ENCODE assay signal across 26 mouse cellular contexts in genomic region chr7:111395111-111395510, GRCm38 (mm10).
A peak's percentile ranks its signal among the peaks of the same experiment; 100 is the strongest.
DNase-seq lines count a peak whose midpoint lies in the region; ATAC-seq and TF ChIP-seq lines count a peak whose summit lies in the region.
"Had no signal": no experiment of that assay in that cellular context is flagged by ENCODE, and none has a peak within 500 bp of the region (broad histone marks: within the 10 kb centered on the region; RNA-seq: fewer than 3 reads in every experiment).

No protein-coding gene starts in this region.

- H3K9me3 ChIP-seq in midbrain, embryonic 13.5 days = no peaks in the 10 kb centered on the region
- no peaks in the 10 kb centered on the region for H3K9me3 ChIP-seq in midbrain, embryonic 15.5 days
- no peaks in the 10 kb centered on the region for H3K9me3 ChIP-seq in forebrain, embryonic 16.5 days (ENCODE audit: control insufficient read depth, low read length)
- no peaks in the 10 kb centered on the region for H3K9me3 ChIP-seq in neural tube, embryonic 14.5 days (ENCODE audit: control insufficient read depth, low read length)
- H3K9me3 ChIP-seq: intestine, embryonic 15.5 days; limb, embryonic 12.5 days; midbrain, embryonic 12.5 days had no signal

- H3K9ac ChIP-seq in midbrain, embryonic 13.5 days (replicated peaks) = no peak overlapping the region
- H3K9ac ChIP-seq in midbrain, embryonic 15.5 days = no peak overlapping the region
- H3K9ac ChIP-seq in forebrain, embryonic 16.5 days (replicated peaks; ENCODE audit: low read depth, low read length) = no peak overlapping the region
- H3K9ac ChIP-seq in neural tube, embryonic 14.5 days (replicated peaks; ENCODE audit: low read depth, low read length) = no peak overlapping the region
- H3K9ac ChIP-seq: embryonic facial prominence, embryonic 13.5 days; intestine, embryonic 15.5 days; limb, embryonic 12.5 days; liver, postnatal 0 days; midbrain, embryonic 12.5 days had no signal

- no peak for TF ChIP-seq CTCF in brain, embryonic 14.5 days (IDR thresholded peaks at IDR 0.05; ENCODE audit: borderline replicate concordance, extremely low read depth, insufficient read depth, insufficient read length)

- peaks cover 9% of the 10 kb centered on the region for H3K4me1 ChIP-seq in midbrain, embryonic 13.5 days (replicated peaks)
- H3K4me1 ChIP-seq in midbrain, embryonic 15.5 days = peaks cover 3% of the 10 kb centered on the region; the same call in 1 of the 2 replicates
- peaks cover 5% of the 10 kb centered on the region; the same call in 1 of the 2 replicates for H3K4me1 ChIP-seq in forebrain, embryonic 16.5 days (replicated peaks; ENCODE audit: control insufficient read depth, insufficient read depth, low read length)
- 0 out of 2 replicates have a peak, but pooled peaks cover 2% of the 10 kb centered on the region for H3K4me1 ChIP-seq in neural tube, embryonic 14.5 days (ENCODE audit: control insufficient read depth, insufficient read depth, low read length)
- H3K4me1 ChIP-seq: embryonic facial prominence, embryonic 13.5 days; intestine, embryonic 15.5 days; limb, embryonic 12.5 days had no signal

- H3K27ac ChIP-seq in midbrain, embryonic 13.5 days = peak overlapping the region; percentile 25; the same call in 1 of the 2 replicates
- H3K27ac ChIP-seq in midbrain, embryonic 15.5 days = no peak overlapping the region
- no peak overlapping the region for H3K27ac ChIP-seq in forebrain, embryonic 16.5 days (ENCODE audit: low read length)
- H3K27ac ChIP-seq in neural tube, embryonic 14.5 days (ENCODE audit: low read depth, low read length) = no peak overlapping the region
- H3K27ac ChIP-seq: embryonic facial prominence, embryonic 13.5 days; intestine, embryonic 15.5 days; limb, embryonic 12.5 days; midbrain, embryonic 12.5 days had no signal

- no peaks in the 10 kb centered on the region for H3K36me3 ChIP-seq in midbrain, embryonic 13.5 days
- no peaks in the 10 kb centered on the region for H3K36me3 ChIP-seq in midbrain, embryonic 15.5 days (replicated peaks)
- H3K36me3 ChIP-seq in forebrain, embryonic 16.5 days (ENCODE audit: control insufficient read depth, insufficient read depth) = no peaks in the 10 kb centered on the region
- H3K36me3 ChIP-seq in neural tube, embryonic 14.5 days (ENCODE audit: control insufficient read depth, insufficient read depth, low read length) = no peaks in the 10 kb centered on the region
- H3K36me3 ChIP-seq: embryonic facial prominence, embryonic 13.5 days; intestine, embryonic 15.5 days; limb, embryonic 12.5 days; midbrain, embryonic 12.5 days had no signal

- WGBS in midbrain, embryonic 13.5 days = 54% methylated on average over 6 of the region's 6 CpGs
- WGBS in midbrain, embryonic 15.5 days = 58% methylated on average over 6 of the region's 6 CpGs
- WGBS in forebrain, embryonic 16.5 days = 19% methylated on average over 6 of the region's 6 CpGs
- 22% methylated on average over 6 of the region's 6 CpGs for whole genome bisulfite sequencing in neural tube, embryonic 14.5 days

- H3K27me3 ChIP-seq in midbrain, embryonic 13.5 days = no peaks in the 10 kb centered on the region
- H3K27me3 ChIP-seq in midbrain, embryonic 15.5 days (replicated peaks) = no peaks in the 10 kb centered on the region
- H3K27me3 ChIP-seq in forebrain, embryonic 16.5 days (replicated peaks; ENCODE audit: control insufficient read depth, insufficient read depth, low read length) = no peaks in the 10 kb centered on the region; the same call in 1 of the 2 replicates
- no peaks in the 10 kb centered on the region for H3K27me3 ChIP-seq in neural tube, embryonic 14.5 days (ENCODE audit: control insufficient read depth, insufficient read depth, low read length)
- H3K27me3 ChIP-seq: embryonic facial prominence, embryonic 13.5 days; intestine, embryonic 15.5 days; limb, embryonic 12.5 days; midbrain, embryonic 12.5 days had no signal

- no peak for TF ChIP-seq POLR2A in brain, embryonic 14.5 days (IDR thresholded peaks at IDR 0.05; ENCODE audit: borderline replicate concordance, extremely low read depth, insufficient read depth, insufficient read length, poor library complexity, severe bottlenecking)

- peak; percentile 89 for DNase-seq in brain, embryonic 14.5 days (ENCODE audit: low read depth)
- DNase-seq in thymus, postnatal 0 days (ENCODE audit: low spot score) = no peak
- DNase-seq in lung, postnatal 10 days = no peak
- DNase-seq: adrenal gland, adult 8-10 months; cerebellum, adult 18-20 months; cerebellum, postnatal 25 days; embryo, embryonic 11 days; kidney, adult 8-10 months; kidney, postnatal 10 days; liver, postnatal 0 days; lung, postnatal 14 days; right cerebral cortex, adult 18-20 months; right cerebral cortex, postnatal 4 days; thymus, postnatal 4 days had no signal

- ATAC-seq in midbrain, embryonic 13.5 days = no peak
- no peak for ATAC-seq in midbrain, embryonic 15.5 days (replicated peaks)
- peak; percentile 75 for ATAC-seq in forebrain, embryonic 16.5 days
- ATAC-seq in neural tube, embryonic 14.5 days (ENCODE audit: low read depth) = peak; percentile 61
- ATAC-seq: activated CD4-positive, CD25-positive, alpha-beta regulatory T cell, adult 4 months; intestine, embryonic 15.5 days; liver, postnatal 0 days had no signal

- H3K4me2 ChIP-seq in midbrain, embryonic 13.5 days (replicated peaks) = no peak overlapping the region
- H3K4me2 ChIP-seq in midbrain, embryonic 15.5 days = no peak overlapping the region
- no peak overlapping the region for H3K4me2 ChIP-seq in forebrain, embryonic 16.5 days (ENCODE audit: low read length)
- no peak overlapping the region for H3K4me2 ChIP-seq in neural tube, embryonic 14.5 days (ENCODE audit: low read depth, low read length)
- H3K4me2 ChIP-seq: embryonic facial prominence, embryonic 13.5 days; heart, embryonic 11.5 days; intestine, embryonic 15.5 days; limb, embryonic 12.5 days; liver, embryonic 11.5 days; midbrain, embryonic 12.5 days had no signal

- H3K4me3 ChIP-seq in midbrain, embryonic 13.5 days (replicated peaks) = no peak overlapping the region
- no peak overlapping the region for H3K4me3 ChIP-seq in midbrain, embryonic 15.5 days
- H3K4me3 ChIP-seq in forebrain, embryonic 16.5 days (replicated peaks; ENCODE audit: low read length) = no peak overlapping the region
- no peak overlapping the region for H3K4me3 ChIP-seq in neural tube, embryonic 14.5 days (ENCODE audit: low read depth, low read length)
- H3K4me3 ChIP-seq: embryonic facial prominence, embryonic 13.5 days; erythroblast, embryonic 14.5 days; intestine, embryonic 15.5 days; limb, embryonic 12.5 days; midbrain, embryonic 12.5 days had no signal

Comparison
In these comparisons a context has a peak if more than half of its experiments do, and no peak if none do; other contexts are left out.
1. ATAC-seq: peak in forebrain, embryonic 16.5 days (single experiment) and neural tube, embryonic 14.5 days (single experiment); none in midbrain, embryonic 13.5 days (single experiment) and midbrain, embryonic 15.5 days (single experiment).